Mouse (Mus musculus): Measurements from ENCODE around the gene Galnt12.

GRCm38 (mm10) chr4:47111885-47112284 is 20.2 kb downstream of the Galnt12 start:
- TF ChIP-seq POLR2A (IDR thresholded peaks at IDR 0.05; ENCODE audit: insufficient read length, low read depth) = no peak
- no peak for TF ChIP-seq USF1 (IDR thresholded peaks at IDR 0.05; ENCODE audit: low read depth)
- no peak for TF ChIP-seq TCF12 (IDR thresholded peaks at IDR 0.05; ENCODE audit: insufficient read depth, poor library complexity, severe bottlenecking)
- TF ChIP-seq POLR2AphosphoS2 (IDR thresholded peaks at IDR 0.05; ENCODE audit: insufficient read length, low read depth) = no peak
- TF ChIP-seq MYOD1 (IDR thresholded peaks at IDR 0.05; ENCODE audit: control insufficient read depth in 1 of 3, insufficient read length in 2 of 3, low read depth in 2 of 3) = no peak
- no peak for TF ChIP-seq CEBPB (IDR thresholded peaks at IDR 0.05; ENCODE audit: insufficient read depth, poor library complexity, severe bottlenecking)
- no peak for TF ChIP-seq TCF3 (IDR thresholded peaks at IDR 0.05; ENCODE audit: insufficient read length, low read depth)

All from myocyte (in vitro differentiated cells).